Mouse (Mus musculus) right cerebral cortex, postnatal 36 days (tissue): ENCODE data around the gene Lrg1.

Experiments
- DNase-seq, 2 experiments: peaks; one replicate each; pipeline ENCODE4 v3.0.0; 2022; ENCODE audit warnings: low spot score in 2 of 2, mixed read lengths in 1 of 2

Gene Lrg1

GRCm38 (mm10) chr17:56134463-56134971, 12.7 kb upstream of the Lrg1 start:
- no peak for DNase-seq

DNA sequence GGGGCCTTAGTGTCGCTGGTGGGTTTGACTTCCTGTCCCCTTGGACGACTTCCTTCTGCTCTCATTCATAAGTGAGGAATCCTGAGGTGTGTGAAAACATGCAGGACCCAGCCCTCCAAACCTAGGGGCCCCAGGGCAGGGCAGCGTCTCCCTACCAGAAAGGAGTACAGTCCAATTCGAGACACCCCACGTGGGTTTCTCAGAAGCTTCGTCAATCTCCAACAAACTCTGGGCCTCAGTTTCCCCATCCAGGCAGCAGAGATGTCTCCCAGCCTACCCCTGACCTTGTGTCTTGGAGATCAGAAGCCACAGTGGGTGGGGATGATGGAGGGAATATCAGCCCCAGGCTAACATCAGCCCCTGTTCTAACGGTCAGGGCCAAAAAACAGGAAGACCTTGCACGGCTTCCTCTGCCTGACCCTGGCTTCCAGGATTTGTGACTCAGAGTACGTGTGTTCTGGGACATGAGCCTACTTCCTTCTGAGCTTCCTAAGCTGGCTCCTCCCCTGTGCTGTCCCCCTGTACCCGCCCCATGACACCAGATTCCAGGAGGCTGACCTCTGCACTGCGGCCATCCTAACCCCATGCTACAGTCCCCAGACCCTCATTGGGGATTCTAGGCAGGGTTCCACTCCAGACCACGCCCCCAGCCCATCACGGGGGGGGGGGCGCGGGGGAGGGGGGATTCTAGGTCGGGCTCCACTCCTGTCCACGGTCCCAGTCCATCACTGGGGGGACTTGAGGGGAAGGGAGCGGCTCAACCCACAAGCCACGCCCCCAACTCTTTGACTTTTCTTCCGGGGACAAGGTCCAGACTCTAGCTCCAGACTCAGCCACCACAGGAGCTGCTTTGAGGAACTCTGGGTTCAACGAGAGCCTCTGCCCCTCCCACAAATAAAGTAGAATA, 11.9 kb upstream of the Lrg1 start:
- no peak for DNase-seq

DNA sequence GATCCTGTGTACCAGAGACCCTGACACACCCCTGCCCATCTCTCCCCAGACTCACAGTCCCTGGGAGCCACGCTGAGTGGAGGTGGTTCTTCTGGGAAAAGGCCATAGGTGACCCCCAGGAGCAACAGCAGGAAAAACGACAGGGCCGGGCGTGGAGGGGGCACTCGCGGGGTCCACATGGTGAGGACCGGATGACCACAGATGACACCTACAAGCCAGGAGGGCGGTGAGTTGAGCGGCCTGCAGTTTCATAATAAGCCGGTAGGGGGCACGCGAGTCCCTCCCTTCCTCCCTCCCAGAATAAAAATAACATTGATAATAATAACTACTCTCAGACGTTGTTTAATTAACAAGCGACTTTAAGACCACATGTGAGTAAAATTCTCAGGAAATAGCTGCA, 10.9 kb upstream of the Lrg1 start:
- no peak for DNase-seq

GRCm38 (mm10) chr17:56131814-56132213, 10.0 kb upstream of the Lrg1 start:
- no peak for DNase-seq

GRCm38 (mm10) chr17:56131136-56131535, 9.3 kb upstream of the Lrg1 start:
- no peak for DNase-seq

GRCm38 (mm10) chr17:56128246-56128645, 6.4 kb upstream of the Lrg1 start:
- DNase-seq, result no peak

GRCm38 (mm10) chr17:56126175-56126574, 4.4 kb upstream of the Lrg1 start:
- no peak for DNase-seq

DNA sequence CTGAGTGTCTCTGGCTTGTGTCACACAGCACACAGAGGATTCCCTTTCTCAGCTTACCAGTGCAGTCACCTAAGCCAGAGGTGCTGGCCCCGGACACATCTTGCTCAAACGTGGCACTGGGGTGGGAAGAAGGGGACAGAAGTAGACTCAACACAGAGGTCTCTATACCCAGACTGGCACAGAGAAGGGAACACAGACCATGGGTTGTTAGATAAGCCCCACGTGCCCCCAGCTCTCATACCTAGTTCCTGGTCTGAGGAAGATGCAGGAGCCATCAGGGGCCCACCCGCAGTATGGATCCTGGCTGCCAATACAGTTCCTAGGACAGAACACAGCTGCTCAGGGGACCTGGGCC, 3.5 kb upstream of the Lrg1 start:
- DNase-seq, result no peak

- no peak for DNase-seq
Observed at GRCm38 (mm10) chr17:56124377-56125275, 2.8 kb upstream of the Lrg1 start.

DNA sequence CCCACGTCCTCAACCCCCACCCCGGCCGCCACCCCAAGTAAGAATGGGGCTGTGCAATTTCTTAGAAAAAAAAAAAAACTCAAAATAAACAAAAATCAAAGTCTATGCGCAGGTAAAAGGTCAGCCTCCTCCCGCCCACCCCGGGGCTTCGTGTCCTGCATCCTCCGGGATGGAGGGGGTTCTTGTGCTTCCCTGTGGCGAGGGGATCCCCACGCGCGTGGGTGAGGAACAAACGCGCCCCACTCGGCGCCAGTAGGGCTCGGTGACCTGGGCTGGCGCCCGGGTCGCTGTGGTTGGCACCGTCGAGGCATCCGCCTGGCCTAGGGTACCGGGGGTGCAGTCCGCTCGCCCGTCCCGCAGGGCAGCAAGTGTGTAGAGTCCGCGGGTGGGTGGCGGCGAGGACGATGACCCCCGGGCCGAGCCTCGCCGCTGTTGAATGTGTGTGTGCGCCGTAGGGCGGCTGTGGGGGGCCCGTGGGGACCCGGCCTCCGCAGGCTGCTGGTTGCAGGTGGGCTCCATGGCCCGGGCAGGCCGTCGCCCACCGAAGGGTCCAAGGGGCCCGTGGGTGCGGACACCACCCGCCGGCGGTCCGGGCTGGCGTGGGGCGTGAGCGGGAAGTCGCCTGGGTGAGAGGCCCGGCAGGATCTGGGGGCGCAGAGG, 2.0 kb upstream of the Lrg1 start:
- DNase-seq, result no peak

DNA sequence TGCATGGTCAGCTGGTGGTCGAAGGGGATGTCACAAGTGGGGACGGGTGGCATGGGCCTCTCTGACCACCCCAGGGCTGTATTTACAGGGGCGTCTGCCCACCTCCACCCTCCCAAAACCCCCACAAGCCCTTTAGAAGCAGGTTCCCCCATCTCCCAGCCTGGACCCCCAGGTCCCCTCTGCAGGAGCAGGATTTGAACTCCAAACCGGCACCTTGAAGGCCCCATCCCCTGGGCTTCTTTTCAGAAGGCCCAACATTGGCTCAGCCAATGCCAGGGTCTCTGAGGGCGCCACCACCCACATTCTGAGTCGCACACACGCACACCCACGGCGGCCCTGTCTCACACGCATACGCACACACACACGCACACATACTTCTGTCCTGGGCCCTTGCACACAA, 1.4 kb upstream of the Lrg1 start:
- DNase-seq, result no peak

DNA sequence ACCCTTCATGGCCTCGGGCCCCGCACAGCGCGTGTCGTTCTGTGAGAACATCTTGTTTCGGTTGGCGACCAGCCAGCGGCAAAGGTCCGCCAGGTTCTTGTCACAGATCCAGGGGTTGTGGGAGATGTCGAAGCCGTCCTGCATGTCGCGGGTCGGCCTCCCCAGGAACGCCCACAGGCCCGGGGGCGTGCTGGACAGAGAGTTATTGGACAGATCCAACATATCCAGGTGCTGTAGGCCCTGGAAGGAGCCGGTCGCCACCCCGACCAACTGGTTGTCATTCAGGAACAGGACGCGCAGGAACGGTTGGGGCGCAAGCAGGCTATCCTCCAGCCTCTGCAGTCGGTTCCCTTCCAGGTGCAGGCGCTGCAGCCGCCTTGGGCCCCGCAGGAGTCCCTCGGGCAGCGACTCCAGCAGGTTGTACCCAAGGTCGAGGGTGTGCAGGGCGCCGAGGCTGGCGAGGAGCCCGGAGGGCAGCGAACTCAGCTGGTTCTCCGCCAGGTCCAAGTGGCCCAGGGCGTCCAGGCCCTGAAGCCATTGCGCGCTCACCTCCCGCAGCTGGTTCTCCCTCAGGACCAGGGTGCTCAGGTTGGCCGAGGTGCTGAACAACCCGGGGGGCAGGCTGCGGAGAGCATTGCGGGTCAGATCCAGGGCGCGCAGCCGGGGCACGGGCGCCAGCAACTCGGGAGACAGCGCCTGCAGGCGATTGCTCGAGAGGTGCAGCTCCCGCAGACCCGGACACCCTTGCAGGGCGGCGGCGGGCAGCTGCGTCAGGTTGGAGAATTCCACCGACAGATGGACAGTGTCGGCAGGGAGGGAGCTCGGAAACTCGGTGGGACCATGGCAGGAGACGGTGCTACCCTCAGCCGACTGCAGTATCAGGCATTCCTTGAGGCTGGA, 1.6 kb downstream of the Lrg1 start:
- no peak for DNase-seq

- DNase-seq, result no peak
Observed at GRCm38 (mm10) chr17:56119431-56119830, 2.4 kb downstream of the Lrg1 start.

- DNase-seq, result peak in 1 of 2 experiments; percentile 47
Observed at GRCm38 (mm10) chr17:56117251-56117710, 4.5 kb downstream of the Lrg1 start, which contains the start of gene Plin5. TSS of gene Plin5 (minus strand) at chr17:56117596.

- DNase-seq, result no peak
Observed at GRCm38 (mm10) chr17:56116193-56116592, 5.6 kb downstream of the Lrg1 start.

GRCm38 (mm10) chr17:56112743-56113142, 9.1 kb downstream of the Lrg1 start:
- no peak for DNase-seq

DNA sequence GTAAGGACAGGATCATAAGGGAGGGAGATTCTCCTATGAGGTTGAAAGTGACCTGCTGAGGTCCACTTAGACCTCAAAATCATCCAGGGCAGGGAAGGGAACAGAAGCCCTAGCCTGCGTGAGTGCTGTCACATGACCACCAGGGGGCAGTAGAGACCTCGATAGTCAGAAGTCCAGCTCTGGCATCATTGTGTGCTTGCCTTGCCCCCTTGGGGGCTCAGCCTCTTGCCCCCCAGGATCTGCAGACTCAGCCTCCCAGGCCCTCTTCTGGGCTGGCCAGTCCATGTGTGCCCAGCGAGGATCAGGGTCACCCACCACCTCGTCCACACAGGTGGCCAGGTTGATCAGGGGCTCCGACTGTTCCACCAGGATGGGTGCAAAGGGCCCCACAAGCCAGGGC, 9.9 kb downstream of the Lrg1 start:
- DNase-seq, result no peak

DNA sequence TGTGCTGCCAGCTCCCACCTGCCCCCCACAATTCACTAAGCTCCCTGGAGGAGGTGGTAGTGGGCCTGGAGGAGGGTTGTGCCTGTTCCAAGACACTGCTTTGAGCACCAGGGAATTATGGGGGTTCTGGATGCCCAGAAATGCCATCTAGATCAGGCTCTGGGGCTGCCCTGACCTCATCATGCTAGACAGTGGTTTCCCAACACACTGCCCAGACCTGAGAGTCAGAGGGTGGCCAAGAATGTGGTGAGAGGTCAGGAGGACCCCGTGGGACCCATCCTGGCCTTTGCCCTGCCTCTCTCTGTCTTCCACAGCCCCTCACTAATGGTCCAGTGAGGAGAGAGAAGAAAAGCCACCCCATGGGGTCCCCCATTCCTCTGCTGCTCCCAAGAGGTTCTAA, 10.8 kb downstream of the Lrg1 start:
- DNase-seq, result no peak

DNA sequence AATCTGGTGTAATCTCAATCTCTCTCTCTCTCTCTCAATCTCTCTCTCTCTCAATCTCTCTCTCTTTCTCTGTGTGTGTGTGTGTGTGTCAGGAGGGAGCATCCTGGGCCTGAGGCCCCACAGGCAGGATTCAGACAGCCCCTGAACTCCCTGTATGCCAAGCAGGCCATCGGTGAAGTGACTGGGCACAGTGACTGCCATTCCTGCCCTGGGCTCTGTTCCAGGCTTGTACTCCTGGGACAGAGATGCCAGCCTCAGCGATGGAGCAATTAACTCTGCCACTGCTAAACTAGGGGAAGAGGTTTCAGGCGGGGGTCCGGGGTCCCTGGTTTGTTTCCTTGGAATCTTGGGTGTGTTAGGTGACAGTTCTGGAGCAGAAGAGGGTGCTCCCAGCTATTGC, 11.2 kb downstream of the Lrg1 start:
- DNase-seq, result no peak

GRCm38 (mm10) chr17:56109219-56110051, 12.4 kb downstream of the Lrg1 start, which contains the start of gene Plin4:
TSS of gene Plin4 (minus strand) at chr17:56109803.
- DNase-seq, result no peak
